Comparison of ENCODE assay signal across 9 mouse cellular contexts in genomic region chr2:168170167-168170685, GRCm38 (mm10). TPM values are rescaled to one million over a fixed set of nuclear protein-coding genes. Genes with fewer than 3 reads are reported as not detected.
DNase-seq lines count a peak whose midpoint lies in the region; ATAC-seq and TF ChIP-seq lines count a peak whose summit lies in the region.
"Had no signal": no experiment of that assay in that cellular context is flagged by ENCODE, and none has a peak within 500 bp of the region (broad histone marks: within the 10 kb centered on the region; RNA-seq: fewer than 3 reads in every experiment).

No protein-coding gene starts in this region.

- no peak for TF ChIP-seq CTCF in lung, postnatal 0 days (IDR thresholded peaks at IDR 0.05)

- ATAC-seq in embryonic facial prominence, embryonic 11.5 days (replicated peaks; ENCODE audit: insufficient number of reproducible peaks, low FRiP score, low TSS enrichment, low read depth), result peak; percentile 17; the same call in 1 of the 2 replicates
- peak; percentile 59 for ATAC-seq in heart, embryonic 11.5 days (replicated peaks; ENCODE audit: insufficient number of reproducible peaks, low FRiP score, low TSS enrichment)
- ATAC-seq in lung, postnatal 0 days, result peak; percentile 97
- ATAC-seq: Patski had no signal

- H3K27me3 ChIP-seq in embryonic facial prominence, embryonic 11.5 days (ENCODE audit: control insufficient read depth, insufficient read depth, low read length), result no peaks in the 10 kb centered on the region
- H3K27me3 ChIP-seq in heart, embryonic 11.5 days (ENCODE audit: control insufficient read depth, insufficient read depth, low read length), result no peaks in the 10 kb centered on the region
- H3K27me3 ChIP-seq in lung, postnatal 0 days (replicated peaks; ENCODE audit: insufficient read depth, low read length), result no peaks in the 10 kb centered on the region
- H3K27me3 ChIP-seq: Patski had no signal

- TF ChIP-seq EP300 in lung, postnatal 0 days (IDR thresholded peaks at IDR 0.05), result no peak

- H3K4me2 ChIP-seq in embryonic facial prominence, embryonic 11.5 days (ENCODE audit: low read depth, low read length), result peak overlapping the region; percentile 33; the same call in 1 of the 2 replicates
- peak overlapping the region; percentile 65 for H3K4me2 ChIP-seq in heart, embryonic 11.5 days
- H3K4me2 ChIP-seq in lung, postnatal 0 days (replicated peaks; ENCODE audit: low read depth, low read length), result peak overlapping the region; percentile 47

- H3K27ac ChIP-seq in embryonic facial prominence, embryonic 11.5 days (replicated peaks; ENCODE audit: low read depth, low read length), result peak overlapping the region; percentile 83
- peak overlapping the region; percentile 85 for H3K27ac ChIP-seq in heart, embryonic 11.5 days (ENCODE audit: low read depth, low read length)
- peak overlapping the region; percentile 73 for H3K27ac ChIP-seq in lung, postnatal 0 days (ENCODE audit: low read length)

- H3K4me1 ChIP-seq in embryonic facial prominence, embryonic 11.5 days (ENCODE audit: control insufficient read depth, insufficient read depth, low read length), result peaks cover 14% of the 10 kb centered on the region
- peaks cover 35% of the 10 kb centered on the region for H3K4me1 ChIP-seq in heart, embryonic 11.5 days (ENCODE audit: control insufficient read depth, insufficient read depth, low read length)
- peaks cover 9% of the 10 kb centered on the region; the same call in 1 of the 2 replicates for H3K4me1 ChIP-seq in lung, postnatal 0 days (ENCODE audit: insufficient read depth, low read depth, low read length)

- no peaks in the 10 kb centered on the region for H3K9me3 ChIP-seq in embryonic facial prominence, embryonic 11.5 days (replicated peaks; ENCODE audit: control insufficient read depth, low read length)
- H3K9me3 ChIP-seq in heart, embryonic 11.5 days (replicated peaks; ENCODE audit: control insufficient read depth, low read length), result no peaks in the 10 kb centered on the region
- H3K9me3 ChIP-seq in lung, postnatal 0 days (ENCODE audit: low read length), result no peaks in the 10 kb centered on the region

- no peak overlapping the region for H3K4me3 ChIP-seq in embryonic facial prominence, embryonic 11.5 days (ENCODE audit: low read depth, low read length)
- peak overlapping the region; percentile 32 for H3K4me3 ChIP-seq in heart, embryonic 11.5 days (ENCODE audit: low read depth, low read length)
- peak overlapping the region; percentile 18; the same call in 1 of the 2 replicates for H3K4me3 ChIP-seq in lung, postnatal 0 days (ENCODE audit: low read depth, low read length)

- peak; percentile 73 for DNase-seq in layer of hippocampus, adult 9-11 months
- no peak for DNase-seq in layer of hippocampus, postnatal 10 days (ENCODE audit: low spot score in 2 of 2)
- peak; percentile 36 for DNase-seq in embryonic facial prominence, embryonic 11.5 days (ENCODE audit: low spot score)
- DNase-seq in kidney, adult 9 months, result peak; percentile 89
- DNase-seq in lung, postnatal 0 days (ENCODE audit: low spot score), result peak; percentile 94
- DNase-seq in ovary, postnatal 14 days (ENCODE audit: low spot score), result peak; percentile 40
- DNase-seq in right cerebral cortex, adult 2 months (ENCODE audit: low spot score in 2 of 2), result no peak

- 7% methylated on average over 13 of the region's 13 CpGs for WGBS in embryonic facial prominence, embryonic 11.5 days
- WGBS in heart, embryonic 11.5 days (ENCODE audit: insufficient replicate concordance), result 4% methylated on average over 13 of the region's 13 CpGs
- WGBS in lung, postnatal 0 days, result 13% methylated on average over 13 of the region's 13 CpGs

- no peaks in the 10 kb centered on the region for H3K36me3 ChIP-seq in embryonic facial prominence, embryonic 11.5 days (replicated peaks; ENCODE audit: control insufficient read depth, insufficient read depth, low read depth, low read length)
- H3K36me3 ChIP-seq in heart, embryonic 11.5 days (ENCODE audit: control insufficient read depth, insufficient read depth, low read length), result peaks cover 3% of the 10 kb centered on the region; the same call in 1 of the 2 replicates
- H3K36me3 ChIP-seq in lung, postnatal 0 days (ENCODE audit: insufficient read depth, low read length), result no peaks in the 10 kb centered on the region

- H3K9ac ChIP-seq in embryonic facial prominence, embryonic 11.5 days (replicated peaks; ENCODE audit: low read length), result no peak overlapping the region
- H3K9ac ChIP-seq in heart, embryonic 11.5 days (ENCODE audit: low read depth, low read length), result peak overlapping the region; percentile 70; the same call in 1 of the 2 replicates
- no peak overlapping the region for H3K9ac ChIP-seq in lung, postnatal 0 days (replicated peaks; ENCODE audit: low read depth)

RNA-seq across cellular contexts. Expression of gene Adnp, which starts 36.7 kb away (rescaled TPM):
- 100 to 1,000 TPM; 113 to 115 TPM for total RNA-seq in layer of hippocampus, postnatal 10 days (2021)
- polyA plus RNA-seq in embryonic facial prominence, embryonic 11.5 days (2014; fragmentation: Nextera tagmentation; extraction: Ambion mirVana), result 3.3 and 10.1 TPM in 2 replicates
- polyA plus RNA-seq in heart, embryonic 11.5 days (2014; fragmentation: Nextera tagmentation; extraction: Ambion mirVana), result 5.5 and 6.1 TPM in 2 replicates
- polyA plus RNA-seq in lung, postnatal 0 days (2015; fragmentation: Nextera tagmentation; extraction: Ambion mirVana), result 3.4 and 4.9 TPM in 2 replicates

RNA-seq across cellular contexts. Expression of gene Gm20716, which starts 59.9 kb away (rescaled TPM):
- total RNA-seq in layer of hippocampus, postnatal 10 days (2021), result 10 to 100 TPM; 28.0 to 28.3 TPM
- 27.1 and 27.2 TPM in 2 replicates for polyA plus RNA-seq in embryonic facial prominence, embryonic 11.5 days (2014; fragmentation: Nextera tagmentation; extraction: Ambion mirVana)
- 17.2 and 19.4 TPM in 2 replicates for polyA plus RNA-seq in heart, embryonic 11.5 days (2014; fragmentation: Nextera tagmentation; extraction: Ambion mirVana)
- polyA plus RNA-seq in lung, postnatal 0 days (2015; fragmentation: Nextera tagmentation; extraction: Ambion mirVana), result 8.4 and 11.6 TPM in 2 replicates

Comparison
In these comparisons a context has a peak if more than half of its experiments do, and no peak if none do; other contexts are left out.
1. DNase-seq: peak in layer of hippocampus, adult 9-11 months (single experiment), embryonic facial prominence, embryonic 11.5 days (single experiment), kidney, adult 9 months (single experiment), lung, postnatal 0 days (single experiment) and ovary, postnatal 14 days (single experiment); none in layer of hippocampus, postnatal 10 days (0 of 2) and right cerebral cortex, adult 2 months (0 of 2).
2. ATAC-seq: peak in every context shown above with its lines; median percentile 97 in lung, postnatal 0 days; 59 in heart, embryonic 11.5 days; 17 in embryonic facial prominence, embryonic 11.5 days.
3. Peak in every context shown above with its lines, with median percentiles within 50 percentile points of each other: H3K27ac ChIP-seq and H3K4me2 ChIP-seq.